Mouse (Mus musculus): Measurements from ENCODE around the gene Pcgf6. TPM values are rescaled to one million over a fixed set of nuclear protein-coding genes. Genes with fewer than 3 reads are reported as not detected.

The Pcgf6 gene
- polyA plus RNA-seq, 1 experiment from 2014 or later = 11.0 TPM

DNA sequence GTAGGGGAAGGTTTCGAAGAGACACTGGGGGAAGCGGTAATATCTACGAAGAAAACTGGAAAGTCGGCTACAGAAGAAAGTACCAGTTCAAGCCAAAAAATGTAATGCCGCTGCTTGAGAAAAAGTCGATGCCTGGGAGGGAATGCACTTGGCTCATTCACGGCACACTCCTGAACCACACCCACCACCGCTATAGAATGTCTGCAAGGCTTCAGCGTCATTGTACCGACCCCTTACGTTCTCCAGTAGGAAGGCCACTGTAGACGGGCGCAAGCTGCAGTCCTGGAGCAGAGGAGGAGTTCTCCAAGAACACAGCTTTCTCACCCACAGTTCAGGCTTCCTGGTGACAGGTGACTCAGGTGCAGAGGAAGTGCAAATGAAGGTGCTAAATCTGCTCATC, 27.2 kb downstream of the Pcgf6 start:
- no peaks in the 10 kb centered on the region for H3K9me3 ChIP-seq (ENCODE audit: control insufficient read depth, low read length)
- no peak overlapping the region for H3K4me3 ChIP-seq (ENCODE audit: control insufficient read depth in 1 of 2, insufficient read depth in 1 of 2, low read depth in 1 of 2, low read length in 2 of 2)
- WGBS = 83% methylated on average over 13 of the region's 13 CpGs
- peaks cover 7% of the 10 kb centered on the region; the same call in 1 of the 2 replicates for H3K27me3 ChIP-seq (ENCODE audit: control insufficient read depth, insufficient read depth, low read length)
- no peak overlapping the region for H3K27ac ChIP-seq (replicated peaks in 1 of 2; ENCODE audit: control insufficient read depth in 1 of 2, insufficient read depth in 1 of 2, low read depth in 2 of 2, low read length in 2 of 2)
- no peaks in the 10 kb centered on the region for H3K36me3 ChIP-seq (ENCODE audit: control insufficient read depth, insufficient read depth, low read length)
- no peak overlapping the region for H3K9ac ChIP-seq (ENCODE audit: low read length)
- H3K4me1 ChIP-seq (ENCODE audit: control insufficient read depth in 2 of 2, insufficient read depth in 2 of 2, low read length in 2 of 2) = no peaks in the 10 kb centered on the region
- no peak overlapping the region for H3K4me2 ChIP-seq (ENCODE audit: low read length)
- no peak for ATAC-seq (ENCODE audit: insufficient number of reproducible peaks, insufficient read depth, low FRiP score, low read depth)

DNA sequence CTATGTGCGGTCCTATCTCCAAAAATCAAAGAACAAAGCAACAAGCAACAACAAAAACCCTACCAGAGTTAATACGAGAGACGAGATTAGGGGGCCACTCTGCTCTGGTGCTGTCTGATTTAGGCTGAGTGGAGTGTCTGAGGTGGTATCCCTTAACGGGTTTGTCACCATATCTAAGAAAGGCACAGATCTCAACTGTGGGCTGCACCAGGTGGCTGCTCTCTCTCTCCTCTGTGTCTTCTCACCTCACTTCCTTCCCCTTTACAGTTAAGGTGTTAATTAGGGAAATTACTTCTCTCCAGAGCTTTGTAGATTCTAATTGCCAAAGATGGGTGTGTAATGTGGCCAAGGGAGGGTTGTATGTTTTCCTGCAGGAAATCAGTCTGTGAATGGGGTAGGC, 28.0 kb downstream of the Pcgf6 start:
- 66% methylated on average over 4 of the region's 4 CpGs for WGBS
- Histone ChIP-seq H3K9me3 (ENCODE audit: control insufficient read depth, low read length) (no peaks in the 10 kb centered on the region), H3K9ac (ENCODE audit: low read length) (no peak overlapping the region), H3K4me1 (ENCODE audit: control insufficient read depth in 2 of 2, insufficient read depth in 2 of 2, low read length in 2 of 2) (no peaks in the 10 kb centered on the region), H3K36me3 (ENCODE audit: control insufficient read depth, insufficient read depth, low read length) (no peaks in the 10 kb centered on the region), H3K27ac (replicated peaks in 1 of 2; ENCODE audit: control insufficient read depth in 1 of 2, insufficient read depth in 1 of 2, low read depth in 2 of 2, low read length in 2 of 2) (no peak overlapping the region), H3K4me3 (ENCODE audit: control insufficient read depth in 1 of 2, insufficient read depth in 1 of 2, low read depth in 1 of 2, low read length in 2 of 2) (no peak overlapping the region), H3K27me3 (ENCODE audit: control insufficient read depth, insufficient read depth, low read length) (peaks cover 15% of the 10 kb centered on the region), H3K4me2 (ENCODE audit: low read length) (no peak overlapping the region)
- ATAC-seq (ENCODE audit: insufficient number of reproducible peaks, insufficient read depth, low FRiP score, low read depth) = no peak

DNA sequence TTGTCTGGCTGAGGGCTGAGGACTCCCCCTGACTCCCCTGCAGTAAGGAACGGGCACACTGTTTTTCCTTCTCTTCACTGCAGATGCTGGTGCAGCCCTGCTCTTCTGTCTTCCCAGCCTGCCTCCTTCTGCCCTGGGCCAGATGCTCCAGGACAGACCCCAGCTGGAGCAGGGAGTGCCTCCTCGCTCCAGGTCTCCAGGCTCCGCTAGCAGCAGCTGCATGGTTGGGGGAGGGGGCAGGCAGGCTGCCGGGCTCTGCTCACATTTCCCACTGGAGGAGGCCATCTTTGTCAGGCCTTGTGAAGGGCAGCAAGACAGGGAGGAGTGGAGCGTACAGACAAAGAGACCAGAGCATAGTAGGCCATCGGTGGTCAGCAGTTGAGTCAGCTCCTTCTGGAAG, 31.4 kb downstream of the Pcgf6 start:
- Histone ChIP-seq H3K9ac (ENCODE audit: low read length) (no peak overlapping the region), H3K9me3 (ENCODE audit: control insufficient read depth, low read length) (no peaks in the 10 kb centered on the region), H3K4me1 (ENCODE audit: control insufficient read depth in 2 of 2, insufficient read depth in 2 of 2, low read length in 2 of 2) (peaks cover 2 to 15% of the 10 kb centered on the region in 2 experiments; a peak in 3 of 4 replicates), H3K27me3 (ENCODE audit: control insufficient read depth, insufficient read depth, low read length) (peaks cover 45% of the 10 kb centered on the region), H3K36me3 (ENCODE audit: control insufficient read depth, insufficient read depth, low read length) (no peaks in the 10 kb centered on the region), H3K4me2 (ENCODE audit: low read length) (no peak overlapping the region), H3K27ac (replicated peaks in 1 of 2; ENCODE audit: control insufficient read depth in 1 of 2, insufficient read depth in 1 of 2, low read depth in 2 of 2, low read length in 2 of 2) (no peak overlapping the region), H3K4me3 (ENCODE audit: control insufficient read depth in 1 of 2, insufficient read depth in 1 of 2, low read depth in 1 of 2, low read length in 2 of 2) (no peak overlapping the region)
- 26% methylated on average over 6 of the region's 6 CpGs for WGBS
- ATAC-seq (ENCODE audit: insufficient number of reproducible peaks, insufficient read depth, low FRiP score, low read depth) = no peak

DNA sequence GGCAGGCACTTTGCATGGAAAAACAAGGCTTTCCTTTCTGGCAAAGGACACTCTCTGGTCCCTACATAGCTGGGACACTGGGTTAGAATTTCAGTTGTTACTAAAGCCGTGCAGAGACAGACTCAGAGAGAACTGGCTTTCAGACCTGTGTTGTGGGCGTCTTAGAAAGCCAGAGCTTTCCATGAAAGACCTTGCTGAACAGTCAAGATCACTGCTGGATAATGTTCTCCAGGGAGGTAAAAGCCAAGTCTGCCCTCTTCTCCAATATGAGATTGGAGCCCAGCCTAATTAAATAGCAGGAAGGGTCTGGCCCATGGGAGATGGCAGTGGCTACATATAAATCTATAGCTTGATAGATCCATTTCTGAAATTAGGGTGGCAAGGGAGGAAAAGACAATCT, 32.4 kb downstream of the Pcgf6 start:
- H3K27me3 ChIP-seq (ENCODE audit: control insufficient read depth, insufficient read depth, low read length) = peaks cover 55% of the 10 kb centered on the region
- no peaks in the 10 kb centered on the region for H3K36me3 ChIP-seq (ENCODE audit: control insufficient read depth, insufficient read depth, low read length)
- peaks cover 2 to 19% of the 10 kb centered on the region in 2 experiments; a peak in 3 of 4 replicates for H3K4me1 ChIP-seq (ENCODE audit: control insufficient read depth in 2 of 2, insufficient read depth in 2 of 2, low read length in 2 of 2)
- WGBS = 34% methylated on average over 2 of the region's 2 CpGs
- H3K27ac ChIP-seq (replicated peaks in 1 of 2; ENCODE audit: control insufficient read depth in 1 of 2, insufficient read depth in 1 of 2, low read depth in 2 of 2, low read length in 2 of 2) = no peak overlapping the region
- no peak for ATAC-seq (ENCODE audit: insufficient number of reproducible peaks, insufficient read depth, low FRiP score, low read depth)
- no peak overlapping the region for H3K4me3 ChIP-seq (ENCODE audit: control insufficient read depth in 1 of 2, insufficient read depth in 1 of 2, low read depth in 1 of 2, low read length in 2 of 2)
- H3K9ac ChIP-seq (ENCODE audit: low read length) = no peak overlapping the region
- no peaks in the 10 kb centered on the region for H3K9me3 ChIP-seq (ENCODE audit: control insufficient read depth, low read length)
- no peak overlapping the region for H3K4me2 ChIP-seq (ENCODE audit: low read length)

DNA sequence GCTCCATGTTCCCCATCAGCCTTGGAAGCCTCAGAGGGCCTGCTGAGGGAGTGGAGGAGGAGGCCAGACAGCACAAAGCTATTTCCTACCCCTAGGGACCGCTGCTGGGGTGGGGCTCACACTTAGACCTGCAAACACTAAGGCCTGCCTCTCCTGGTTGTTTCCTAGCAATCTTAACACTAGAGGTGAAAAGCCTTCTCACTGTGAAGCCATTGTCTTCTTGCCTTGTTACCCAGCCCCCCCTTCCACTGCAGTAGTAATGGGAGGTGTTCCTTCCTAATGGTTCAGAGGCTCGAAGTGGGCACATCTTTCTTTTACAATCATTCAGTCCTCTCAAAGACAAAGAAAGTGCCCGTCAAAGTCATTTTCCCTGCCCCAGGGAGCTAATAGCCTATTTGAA, 32.9 kb downstream of the Pcgf6 start:
- WGBS = 14% methylated on average over 3 of the region's 3 CpGs
- no peaks in the 10 kb centered on the region for H3K9me3 ChIP-seq (ENCODE audit: control insufficient read depth, low read length)
- no peak overlapping the region for H3K4me2 ChIP-seq (ENCODE audit: low read length)
- no peaks in the 10 kb centered on the region for H3K36me3 ChIP-seq (ENCODE audit: control insufficient read depth, insufficient read depth, low read length)
- no peak for ATAC-seq (ENCODE audit: insufficient number of reproducible peaks, insufficient read depth, low FRiP score, low read depth)
- H3K27me3 ChIP-seq (ENCODE audit: control insufficient read depth, insufficient read depth, low read length) = peaks cover 60% of the 10 kb centered on the region
- H3K9ac ChIP-seq (ENCODE audit: low read length) = no peak overlapping the region
- no peak overlapping the region for H3K27ac ChIP-seq (replicated peaks in 1 of 2; ENCODE audit: control insufficient read depth in 1 of 2, insufficient read depth in 1 of 2, low read depth in 2 of 2, low read length in 2 of 2)
- peaks cover 2 to 19% of the 10 kb centered on the region in 2 experiments; a peak in 3 of 4 replicates for H3K4me1 ChIP-seq (ENCODE audit: control insufficient read depth in 2 of 2, insufficient read depth in 2 of 2, low read length in 2 of 2)
- no peak overlapping the region for H3K4me3 ChIP-seq (ENCODE audit: control insufficient read depth in 1 of 2, insufficient read depth in 1 of 2, low read depth in 1 of 2, low read length in 2 of 2)

DNA sequence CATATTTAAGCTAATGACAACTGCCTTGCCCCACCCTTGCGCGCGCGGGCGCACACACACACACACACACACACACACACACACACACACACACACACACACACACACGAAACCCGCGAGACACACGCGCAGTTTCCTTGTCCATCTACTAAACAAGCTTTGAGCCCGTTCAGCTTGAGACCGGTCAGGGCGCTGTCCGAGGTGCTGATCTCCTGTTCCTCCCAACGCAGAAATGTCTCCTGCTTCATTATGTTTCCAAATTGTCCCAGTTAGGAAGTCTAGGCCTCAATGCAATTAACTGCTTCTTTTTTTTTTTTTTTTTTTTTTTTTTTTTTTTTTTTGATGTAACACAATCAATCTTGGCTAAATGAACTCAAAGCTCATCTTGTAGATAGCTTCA, 34.2 kb downstream of the Pcgf6 start:
- H3K4me3 ChIP-seq (ENCODE audit: control insufficient read depth in 1 of 2, insufficient read depth in 1 of 2, low read depth in 1 of 2, low read length in 2 of 2) = no peak overlapping the region
- H3K9ac ChIP-seq (ENCODE audit: low read length) = no peak overlapping the region
- ATAC-seq (ENCODE audit: insufficient number of reproducible peaks, insufficient read depth, low FRiP score, low read depth) = no peak
- H3K9me3 ChIP-seq (ENCODE audit: control insufficient read depth, low read length) = no peaks in the 10 kb centered on the region
- H3K27me3 ChIP-seq (ENCODE audit: control insufficient read depth, insufficient read depth, low read length) = peaks cover 72% of the 10 kb centered on the region
- 1% methylated on average over 14 of the region's 15 CpGs for WGBS
- no peaks in the 10 kb centered on the region for H3K36me3 ChIP-seq (ENCODE audit: control insufficient read depth, insufficient read depth, low read length)
- no peak overlapping the region for H3K27ac ChIP-seq (replicated peaks in 1 of 2; ENCODE audit: control insufficient read depth in 1 of 2, insufficient read depth in 1 of 2, low read depth in 2 of 2, low read length in 2 of 2)
- no peak overlapping the region for H3K4me2 ChIP-seq (ENCODE audit: low read length)
- peaks cover 2 to 19% of the 10 kb centered on the region in 2 experiments; a peak in 3 of 4 replicates for H3K4me1 ChIP-seq (ENCODE audit: control insufficient read depth in 2 of 2, insufficient read depth in 2 of 2, low read length in 2 of 2)

DNA sequence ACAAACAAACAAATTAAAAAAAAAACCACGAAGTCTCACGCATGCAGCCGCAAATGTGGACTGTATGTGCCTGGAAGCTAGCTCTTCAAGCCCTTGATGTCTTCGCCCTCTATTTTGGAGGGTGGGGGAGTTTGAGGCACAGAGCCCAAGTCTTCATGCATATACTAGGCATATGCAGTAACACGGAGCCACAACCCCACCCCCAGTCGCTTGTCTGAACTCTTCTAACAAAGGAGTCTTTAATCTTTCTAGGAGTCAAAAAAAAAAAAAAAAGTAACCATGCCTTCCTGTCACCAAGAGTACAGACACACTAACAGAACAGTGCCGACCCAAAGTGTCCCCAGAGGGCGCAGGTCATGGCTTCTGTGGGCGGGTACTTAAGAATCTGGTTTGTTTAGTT, 34.7 kb downstream of the Pcgf6 start:
- 4% methylated on average over 9 of the region's 9 CpGs for WGBS
- Histone ChIP-seq H3K36me3 (ENCODE audit: control insufficient read depth, insufficient read depth, low read length) (no peaks in the 10 kb centered on the region), H3K27ac (replicated peaks in 1 of 2; ENCODE audit: control insufficient read depth in 1 of 2, insufficient read depth in 1 of 2, low read depth in 2 of 2, low read length in 2 of 2) (no peak overlapping the region), H3K4me3 (ENCODE audit: control insufficient read depth in 1 of 2, insufficient read depth in 1 of 2, low read depth in 1 of 2, low read length in 2 of 2) (peak overlapping the region in 1 of 2 experiments; percentile 45; a peak in 2 of 4 replicates), H3K9ac (ENCODE audit: low read length) (no peak overlapping the region), H3K4me1 (ENCODE audit: control insufficient read depth in 2 of 2, insufficient read depth in 2 of 2, low read length in 2 of 2) (peaks cover 2 to 19% of the 10 kb centered on the region in 2 experiments; a peak in 3 of 4 replicates), H3K4me2 (ENCODE audit: low read length) (no peak overlapping the region), H3K9me3 (ENCODE audit: control insufficient read depth, low read length) (no peaks in the 10 kb centered on the region), H3K27me3 (ENCODE audit: control insufficient read depth, insufficient read depth, low read length) (peaks cover 73% of the 10 kb centered on the region)
- no peak for ATAC-seq (ENCODE audit: insufficient number of reproducible peaks, insufficient read depth, low FRiP score, low read depth)

DNA sequence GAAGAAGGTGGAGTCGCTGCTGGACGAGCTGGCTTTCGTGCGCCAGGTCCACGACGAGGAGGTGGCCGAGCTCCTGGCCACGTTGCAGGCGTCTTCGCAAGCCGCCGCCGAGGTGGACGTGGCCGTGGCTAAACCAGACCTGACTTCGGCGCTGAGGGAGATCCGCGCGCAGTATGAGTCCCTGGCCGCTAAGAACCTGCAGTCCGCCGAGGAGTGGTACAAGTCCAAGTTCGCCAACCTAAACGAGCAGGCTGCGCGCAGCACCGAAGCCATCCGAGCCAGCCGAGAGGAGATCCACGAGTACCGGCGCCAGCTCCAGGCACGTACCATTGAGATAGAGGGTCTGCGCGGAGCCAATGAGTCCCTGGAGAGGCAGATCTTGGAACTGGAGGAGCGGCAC, 35.3 kb downstream of the Pcgf6 start:
- ATAC-seq (ENCODE audit: insufficient number of reproducible peaks, insufficient read depth, low FRiP score, low read depth) = no peak
- WGBS = under 1% methylated on average over 36 of the region's 37 CpGs

More for the DNA sequence above, 35.3 kb downstream of the Pcgf6 start:
- Histone ChIP-seq H3K4me3 (ENCODE audit: control insufficient read depth in 1 of 2, insufficient read depth in 1 of 2, low read depth in 1 of 2, low read length in 2 of 2) (peak overlapping the region; percentile 45), H3K27ac (replicated peaks in 1 of 2; ENCODE audit: control insufficient read depth in 1 of 2, insufficient read depth in 1 of 2, low read depth in 2 of 2, low read length in 2 of 2) (no peak overlapping the region), H3K9me3 (ENCODE audit: control insufficient read depth, low read length) (no peaks in the 10 kb centered on the region), H3K4me2 (ENCODE audit: low read length) (peak overlapping the region; percentile 77), H3K9ac (ENCODE audit: low read length) (no peak overlapping the region), H3K4me1 (ENCODE audit: control insufficient read depth in 2 of 2, insufficient read depth in 2 of 2, low read length in 2 of 2) (peaks cover 2 to 19% of the 10 kb centered on the region in 2 experiments; a peak in 3 of 4 replicates), H3K27me3 (ENCODE audit: control insufficient read depth, insufficient read depth, low read length) (peaks cover 73% of the 10 kb centered on the region), H3K36me3 (ENCODE audit: control insufficient read depth, insufficient read depth, low read length) (no peaks in the 10 kb centered on the region)

All from heart, embryonic 14.5 days (tissue).